Mouse (Mus musculus) layer of hippocampus, adult 8-10 months (tissue): ENCODE measurements around the gene Uba5. TPM values are rescaled to one million over a fixed set of nuclear protein-coding genes. Genes with fewer than 3 reads are reported as not detected.

Source experiments
- DNase-seq, 2 experiments: peaks; one replicate each; pipeline ENCODE4 v3.0.0; 2022; ENCODE audit warnings: low spot score in 2 of 2
- total RNA-seq, 4 experiments: library from RNA; stranded (reverse); gene quantifications; 2 replicates each; pipeline ENCODE4 v1.2.4; 2022

Uba5 gene
- total RNA-seq, 4 experiments from 2014 or later: 39.2 to 45.8 (median 44.2) TPM

DNA sequence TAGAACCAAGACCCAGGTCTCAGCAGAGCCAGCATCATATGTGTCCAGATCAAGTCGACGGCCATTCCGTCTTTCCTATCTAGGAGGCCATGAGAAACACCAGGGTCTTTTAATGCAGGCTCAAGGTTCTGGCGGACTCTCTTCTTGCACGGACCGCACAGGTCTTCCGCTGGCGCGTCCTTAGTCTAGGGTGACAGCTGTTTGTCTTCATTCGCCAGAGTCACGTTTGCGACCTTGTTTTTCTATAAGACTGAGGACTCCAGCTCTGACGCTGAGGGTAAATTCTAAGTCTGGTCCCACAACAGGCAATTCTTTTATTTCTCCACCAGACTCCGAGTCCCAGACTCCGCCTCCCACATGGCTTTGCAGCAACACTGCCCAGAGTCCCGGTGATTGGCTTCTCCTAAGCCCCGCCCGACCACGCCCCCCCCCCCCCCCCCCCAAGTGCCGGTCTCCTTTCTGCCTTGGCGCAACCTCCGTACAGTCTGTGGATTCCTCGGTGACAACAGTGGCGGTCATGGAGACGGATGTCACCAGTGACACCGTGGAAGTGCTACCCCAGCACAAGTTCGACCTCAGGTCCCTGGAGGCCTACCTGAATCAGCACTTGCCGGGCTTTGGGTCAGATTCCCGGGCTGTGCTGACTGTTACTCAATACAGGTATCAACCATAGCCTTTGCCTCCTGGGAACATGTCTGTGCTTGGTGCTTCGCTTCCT is 469 bp upstream of the Uba5 start, which contains the start of gene Acad11:
Gene Acad11 (plus strand): TSS at position 134 of the 718 bp plus-strand sequence.
- peak; percentile 76 to 89 for DNase-seq

GRCm38 (mm10) chr9:104051028-104051427 is 11.9 kb downstream of the Uba5 start:
- DNase-seq: no peak

DNA sequence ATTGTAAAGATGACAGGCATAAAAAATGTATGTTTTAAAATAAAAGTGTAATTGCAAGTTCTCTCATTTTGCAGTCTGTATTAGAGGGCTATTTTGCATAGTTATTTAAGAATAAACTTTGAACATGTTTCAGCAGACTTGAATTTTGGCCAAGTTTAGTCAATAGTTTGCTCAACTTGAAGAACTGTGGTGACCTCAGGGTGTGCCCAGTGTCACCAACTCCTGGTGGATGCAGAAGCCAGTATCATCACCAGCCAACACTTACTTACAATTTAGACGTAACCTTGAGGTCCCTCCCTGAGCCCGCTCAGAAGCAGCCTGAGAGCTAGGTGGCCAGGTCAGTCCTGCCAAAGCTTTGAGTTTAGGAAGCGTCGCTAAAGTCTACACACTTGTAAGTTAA is 19.3 kb downstream of the Uba5 start:
- no peak for DNase-seq

GRCm38 (mm10) chr9:104040362-104040761 is 22.6 kb downstream of the Uba5 start, which contains the start of gene Gm28305:
Gene Gm28305 (plus strand): TSS chr9:104040662.
- DNase-seq: no peak

DNA sequence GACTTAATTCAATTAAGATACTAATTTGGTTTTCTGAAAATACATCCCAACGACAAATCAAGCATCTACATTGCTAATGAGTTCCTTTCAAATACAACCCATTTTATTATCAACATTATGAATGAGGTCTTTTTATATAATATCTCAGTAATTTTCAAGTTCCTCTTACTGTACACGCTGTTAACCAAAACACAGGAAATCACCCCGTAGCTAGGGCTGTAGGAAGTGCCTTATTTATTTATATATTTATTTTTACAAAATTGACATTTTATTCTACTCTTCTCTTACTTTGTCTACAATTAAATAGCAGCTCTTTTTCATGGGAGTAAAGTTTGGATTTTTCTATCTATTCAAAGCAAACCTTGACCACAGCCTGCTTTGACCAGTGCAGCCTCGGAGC is 23.2 kb downstream of the Uba5 start:
- no peak for DNase-seq

DNA sequence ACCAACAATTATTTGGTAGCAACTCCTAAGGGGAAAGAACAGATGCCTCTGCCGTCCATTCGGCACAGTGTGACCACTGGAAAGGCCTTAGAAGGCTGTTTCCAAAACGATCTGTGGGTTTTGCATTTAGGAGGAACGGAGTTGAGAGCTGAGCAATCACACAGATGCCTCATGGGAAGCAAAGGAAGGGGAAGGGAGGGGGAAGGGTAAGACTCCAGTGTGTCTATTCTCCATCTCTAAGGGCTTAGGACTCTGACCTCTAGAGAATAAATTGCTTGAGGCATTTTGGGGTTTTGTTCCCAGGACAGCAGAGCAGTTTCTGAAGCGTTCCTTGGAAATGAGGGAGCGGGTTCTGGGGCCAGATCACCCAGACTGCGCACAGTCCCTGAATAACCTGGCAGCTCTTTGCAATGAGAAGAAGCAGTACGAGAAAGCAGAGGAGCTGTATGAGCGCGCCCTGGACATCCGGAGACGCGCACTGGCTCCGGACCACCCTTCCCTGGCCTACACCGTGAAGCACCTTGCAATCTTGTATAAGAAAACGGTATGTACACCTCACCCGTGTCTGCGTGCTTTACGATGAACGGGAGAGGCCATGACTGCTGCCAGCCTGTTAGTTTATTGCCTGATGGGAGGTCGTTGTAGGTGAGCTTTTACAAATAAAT is 23.8 kb downstream of the Uba5 start:
- no peak for DNase-seq

DNA sequence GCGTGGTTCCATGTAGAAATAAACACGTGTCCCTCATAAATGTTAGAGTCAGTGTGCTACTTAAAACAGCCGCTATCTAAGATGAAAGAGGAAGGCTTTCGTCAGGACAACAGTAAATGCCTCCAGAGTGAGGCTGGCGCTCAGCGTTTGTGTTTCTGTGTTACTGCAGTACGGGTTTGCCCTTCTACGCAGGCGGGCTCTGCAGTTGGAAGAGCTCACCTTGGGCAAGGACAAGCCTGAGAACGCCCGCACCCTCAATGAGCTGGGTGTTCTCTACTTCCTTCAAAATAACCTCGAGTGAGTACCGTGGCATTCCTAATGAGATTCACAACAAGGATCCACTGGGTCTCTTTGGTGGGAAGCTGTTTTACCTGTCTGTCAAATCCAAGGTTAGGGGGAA is 24.7 kb downstream of the Uba5 start:
- DNase-seq: no peak

DNA sequence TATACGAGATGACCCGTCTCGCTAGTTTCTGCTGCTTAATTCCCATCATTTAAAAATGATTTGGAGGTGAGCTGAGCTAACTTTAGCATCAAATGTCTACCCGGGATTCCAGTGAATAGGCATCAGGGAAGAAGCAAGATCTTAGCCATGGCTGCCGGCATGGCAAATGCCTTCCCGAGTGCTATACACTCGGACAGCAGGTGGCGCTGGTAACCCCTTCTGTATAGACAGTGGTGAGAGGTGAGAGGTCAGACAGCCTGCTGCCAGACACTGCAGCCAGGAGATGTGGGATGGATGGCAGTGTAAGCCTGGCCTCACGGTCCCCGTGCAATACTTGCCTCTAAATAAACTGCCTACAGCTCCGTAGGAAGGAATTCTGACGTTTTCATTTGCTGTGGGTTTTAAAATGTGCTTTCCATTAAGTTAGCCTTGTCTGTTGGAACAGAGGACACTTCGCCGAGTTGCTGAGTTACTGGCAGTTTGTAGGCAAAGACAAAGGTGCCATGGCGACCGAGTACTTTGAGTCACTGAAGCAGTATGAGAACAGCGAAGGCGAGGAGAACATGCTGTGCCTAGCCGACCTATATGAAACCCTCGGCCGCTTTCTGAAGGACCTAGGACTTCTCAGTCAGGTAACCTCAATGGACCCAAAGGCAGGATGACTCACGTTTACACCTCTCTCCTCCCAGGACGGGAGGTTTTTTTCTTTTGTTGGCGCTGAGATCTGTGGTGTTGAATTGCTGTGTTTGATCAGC is 27.5 kb downstream of the Uba5 start:
- DNase-seq: peak; percentile 40 to 70

- no peak for DNase-seq
Observed at GRCm38 (mm10) chr9:104034718-104035117, 28.2 kb downstream of the Uba5 start.

DNA sequence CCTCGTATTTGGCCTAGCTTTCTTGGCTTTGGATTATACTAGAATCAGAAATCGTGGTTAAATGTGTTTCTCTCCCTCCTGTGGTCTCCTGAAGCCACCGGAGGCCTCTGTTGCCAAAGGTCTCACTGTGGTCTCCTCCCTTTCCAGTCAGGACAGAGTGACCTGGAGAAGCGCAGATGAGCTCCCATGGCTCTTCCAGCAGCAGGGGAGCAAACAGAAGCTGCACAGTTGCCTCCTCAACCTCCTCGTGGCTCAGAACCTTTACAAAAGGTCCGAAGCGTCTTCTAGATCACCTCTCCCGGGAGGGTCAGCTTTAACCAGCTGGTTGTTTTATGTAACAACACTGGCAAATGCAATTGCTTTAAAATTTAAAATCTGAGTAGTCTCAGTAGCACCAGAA is 28.7 kb downstream of the Uba5 start:
- no peak for DNase-seq

DNA sequence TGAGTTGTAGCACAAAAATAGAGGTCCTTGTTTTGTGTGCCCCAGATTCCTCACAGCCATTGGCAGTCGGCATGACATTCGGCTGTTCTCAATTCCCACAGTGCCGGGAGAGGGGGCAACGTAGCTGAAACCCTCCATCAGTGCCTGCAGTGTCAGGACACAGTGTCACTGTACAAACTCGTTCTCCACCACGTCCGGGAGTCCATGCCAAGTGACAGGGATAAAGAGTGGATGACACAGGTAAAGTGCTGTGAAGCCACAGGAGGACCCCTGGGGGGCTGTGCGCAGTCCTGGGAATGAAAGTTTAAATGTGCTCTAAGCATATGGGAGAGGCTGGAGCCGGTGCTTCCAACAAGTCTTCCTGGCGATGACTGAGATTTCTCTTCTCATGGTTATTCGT is 33.1 kb downstream of the Uba5 start:
- DNase-seq: no peak

DNA sequence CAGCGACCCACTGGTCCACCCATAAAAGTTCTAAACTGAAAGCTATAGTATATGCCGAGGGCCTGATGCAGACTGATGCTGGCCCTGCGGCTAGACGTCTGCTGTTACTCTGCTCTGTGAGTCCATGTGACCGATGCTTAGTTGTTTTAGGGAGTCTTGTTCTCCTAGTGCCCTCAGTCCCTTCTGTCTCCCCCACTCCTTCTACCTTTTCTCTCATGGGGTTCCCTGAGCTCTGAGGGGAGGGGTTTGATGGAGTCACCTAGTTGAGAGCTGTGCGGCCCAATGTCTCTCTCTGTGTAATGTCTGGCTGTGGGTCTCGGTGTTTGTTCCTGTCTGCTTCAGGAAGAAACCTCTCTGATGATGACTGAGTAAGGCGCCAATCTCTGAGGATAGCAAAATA is 35.7 kb downstream of the Uba5 start:
- no peak for DNase-seq

DNA sequence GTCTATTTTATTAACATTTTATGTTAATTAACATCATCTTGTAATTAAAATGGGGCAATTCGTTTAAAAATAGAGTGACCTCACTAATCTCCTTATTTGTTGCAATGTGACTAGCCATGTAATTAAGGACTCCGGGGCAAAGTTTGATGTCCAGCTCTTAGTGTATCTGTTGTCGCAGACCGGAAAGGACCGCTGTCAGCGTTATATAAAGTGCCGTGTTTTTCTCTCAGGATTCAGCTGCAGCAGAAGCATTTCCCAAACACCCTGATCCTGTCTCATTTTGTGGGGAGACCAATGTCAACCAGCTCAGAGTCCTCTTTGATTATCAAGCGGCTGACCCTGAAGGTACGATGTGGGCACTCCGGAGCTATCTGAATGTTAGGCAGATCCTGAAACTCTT is 41.9 kb downstream of the Uba5 start:
- no peak for DNase-seq

DNA sequence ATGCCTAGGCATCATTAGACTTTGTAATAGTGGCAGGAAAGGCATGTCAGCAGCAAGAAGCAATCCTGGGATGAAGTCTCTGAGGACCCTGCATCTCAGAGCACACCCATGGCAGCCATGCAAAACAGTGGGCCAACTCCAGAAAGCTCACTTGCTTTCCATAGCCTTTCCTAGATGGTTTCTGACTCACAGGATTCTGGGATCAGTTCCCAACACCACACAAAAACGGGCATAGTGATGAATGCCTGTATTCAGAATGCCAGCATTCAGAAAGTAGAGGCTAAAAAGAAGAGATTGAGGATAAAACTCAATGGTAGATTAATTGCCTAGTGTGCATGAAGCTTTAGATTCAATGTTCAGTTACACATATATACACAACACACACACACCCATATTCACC is 48.4 kb downstream of the Uba5 start:
- no peak for DNase-seq

- DNase-seq: peak in 1 of 2 experiments; percentile 68
Observed at GRCm38 (mm10) chr9:104002913-104003330, 60.0 kb downstream of the Uba5 start.

DNA sequence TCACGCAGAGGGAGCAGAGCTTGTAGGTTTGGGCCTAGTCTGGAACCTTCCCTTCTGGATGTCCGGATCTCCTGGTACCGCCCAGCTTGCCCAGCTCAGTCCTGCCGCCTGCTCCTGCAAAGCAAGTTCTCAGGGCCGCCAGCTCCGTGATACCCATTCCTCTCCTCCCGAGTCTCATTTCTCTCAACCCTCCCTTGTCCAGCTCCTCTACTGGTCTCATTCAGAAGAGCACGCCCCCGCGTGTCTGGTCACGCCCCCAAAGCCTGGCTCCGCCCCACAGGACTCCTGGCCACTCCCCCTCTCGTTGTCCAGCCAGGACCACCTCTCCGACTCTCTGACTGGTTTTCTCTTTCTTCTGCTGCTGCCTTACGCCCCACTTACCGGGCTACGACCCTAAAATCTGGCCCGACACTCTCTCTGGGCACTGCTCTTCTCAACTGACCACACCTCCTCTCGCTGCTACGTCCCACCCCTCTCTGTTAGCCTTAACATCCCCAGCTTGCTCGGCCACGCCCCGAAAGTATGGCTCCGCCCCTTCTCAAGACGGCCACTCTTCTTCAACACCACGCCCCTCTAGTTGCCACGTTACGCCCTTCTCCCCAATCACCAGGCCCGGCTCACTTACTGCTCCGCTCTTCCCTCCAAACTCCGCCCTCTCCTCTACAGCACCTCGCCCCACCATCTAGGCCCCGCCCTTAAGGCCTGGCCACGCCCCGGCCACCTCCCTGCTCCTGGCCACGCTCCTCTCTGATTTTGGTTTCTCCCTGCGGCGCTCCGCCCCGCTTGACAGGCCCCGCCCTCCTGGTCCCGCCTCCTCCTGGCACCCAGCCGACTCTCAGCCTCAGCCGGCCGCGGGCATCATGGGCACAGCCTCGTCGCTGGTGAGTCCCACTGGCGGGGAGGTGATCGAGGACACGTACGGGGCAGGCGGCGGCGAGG is 60.7 kb downstream of the Uba5 start, which contains the start of gene Nphp3:
Gene Nphp3 (plus strand): TSS at position 624 of the 939 bp plus-strand sequence.
- peak; percentile 98 to 100 for DNase-seq

GRCm38 (mm10) chr9:104000601-104001000 is 62.3 kb downstream of the Uba5 start:
- no peak for DNase-seq
